ENCODE assay signal across 8 mouse cellular contexts in genomic region chr1:75316861-75317240, GRCm38 (mm10). TPM values are rescaled to one million over a fixed set of nuclear protein-coding genes. Genes with fewer than 3 reads are reported as not detected.
A peak's percentile ranks its signal among the peaks of the same experiment; 100 is the strongest.
DNase-seq lines count a peak whose midpoint lies in the region; ATAC-seq lines count a peak whose summit lies in the region.

No protein-coding gene starts in this region.

- peak; percentile 62 for ATAC-seq in intestine, embryonic 16.5 days

- intact Hi-C loops in left cerebral cortex, postnatal 36 days (cut with DNase I), result no loop called here

- H3K27ac ChIP-seq in intestine, embryonic 16.5 days (ENCODE audit: low read length), result peak overlapping the region; percentile 97

- no peaks in the 10 kb centered on the region for H3K36me3 ChIP-seq in intestine, embryonic 16.5 days (ENCODE audit: control insufficient read depth, insufficient read depth, low read length)

- peak; percentile 76 to 77 for DNase-seq in spleen, adult 18-20 months
- no peak for DNase-seq in spleen, adult 12 weeks (ENCODE audit: low spot score)
- DNase-seq in embryo, embryonic 9.5 days (ENCODE audit: extremely low spot score), result peak; percentile 88
- peak; percentile 67 to 84 for DNase-seq in gastrocnemius, postnatal 4 days (ENCODE audit: low spot score in 2 of 2)
- DNase-seq in left cerebral cortex, postnatal 36 days (ENCODE audit: low spot score in 2 of 2), result peak; percentile 65 to 74
- peak; percentile 80 for DNase-seq in mesoderm, embryonic 11.5 days (ENCODE audit: low read depth, low spot score)
- peak; percentile 72 for DNase-seq in right cerebral cortex, postnatal 4 days

- peak overlapping the region; percentile 79 for H3K4me3 ChIP-seq in intestine, embryonic 16.5 days (ENCODE audit: low read length)

- H3K27me3 ChIP-seq in intestine, embryonic 16.5 days (replicated peaks; ENCODE audit: control insufficient read depth, insufficient read depth, low read length), result no peaks in the 10 kb centered on the region

- H3K4me2 ChIP-seq in intestine, embryonic 16.5 days (ENCODE audit: low read depth, low read length), result peak overlapping the region; percentile 85

- under 1% methylated on average over 20 of the region's 20 CpGs for WGBS in intestine, embryonic 16.5 days

- peak overlapping the region; percentile 87 for H3K9ac ChIP-seq in intestine, embryonic 16.5 days (ENCODE audit: low read depth, low read length)

- peaks cover 11% of the 10 kb centered on the region for H3K4me1 ChIP-seq in intestine, embryonic 16.5 days (ENCODE audit: control insufficient read depth, insufficient read depth, low read length)

- no peaks in the 10 kb centered on the region for H3K9me3 ChIP-seq in intestine, embryonic 16.5 days (ENCODE audit: control insufficient read depth, low read length)

RNA-seq across cellular contexts. Expression of gene Dnpep, which starts 0.9 kb away (rescaled TPM):
- total RNA-seq in gastrocnemius, postnatal 4 days (2021), result 10 to 100 TPM; 65.0 to 70.5 TPM
- polyA plus RNA-seq in intestine, embryonic 16.5 days (2015; fragmentation: Nextera tagmentation; extraction: Ambion mirVana), result 159 and 160 TPM in 2 replicates
- 10 to 100 TPM; 51.9 to 55.9 TPM for total RNA-seq in left cerebral cortex, postnatal 36 days (2021)

RNA-seq across cellular contexts. Expression of gene Resp18, which starts 38.6 kb away (rescaled TPM):
- not detected for total RNA-seq in gastrocnemius, postnatal 4 days (2021)
- 9.2 and 9.9 TPM in 2 replicates for polyA plus RNA-seq in intestine, embryonic 16.5 days (2015; fragmentation: Nextera tagmentation; extraction: Ambion mirVana)
- 100 to 1,000 TPM; 122 to 146 TPM for total RNA-seq in left cerebral cortex, postnatal 36 days (2021)

RNA-seq across cellular contexts. Expression of gene Des, which starts 43.3 kb away (rescaled TPM):
- total RNA-seq in gastrocnemius, postnatal 4 days (2021), result 1,000 to 10,000 TPM; 1,760 to 1,859 TPM
- polyA plus RNA-seq in intestine, embryonic 16.5 days (2015; fragmentation: Nextera tagmentation; extraction: Ambion mirVana), result 149 and 159 TPM in 2 replicates
- total RNA-seq in left cerebral cortex, postnatal 36 days (2021), result 1 to 10 TPM in 1 of 2 experiments, under 1 TPM in 1; 0.84 to 1.5 TPM

RNA-seq across cellular contexts. Expression of gene Ptprn, which starts 52.5 kb away (rescaled TPM):
- total RNA-seq in gastrocnemius, postnatal 4 days (2021), result under 1 TPM; 0.07 to 0.23 TPM
- polyA plus RNA-seq in intestine, embryonic 16.5 days (2015; fragmentation: Nextera tagmentation; extraction: Ambion mirVana), result 2.9 and 3.0 TPM in 2 replicates
- 100 to 1,000 TPM; 468 to 499 TPM for total RNA-seq in left cerebral cortex, postnatal 36 days (2021)

RNA-seq across cellular contexts. Expression of gene Speg, which starts 58.2 kb away (rescaled TPM):
- total RNA-seq in gastrocnemius, postnatal 4 days (2021), result 100 to 1,000 TPM; 156 to 170 TPM
- polyA plus RNA-seq in intestine, embryonic 16.5 days (2015; fragmentation: Nextera tagmentation; extraction: Ambion mirVana), result 33.5 and 35.2 TPM in 2 replicates
- 100 to 1,000 TPM; 173 to 212 TPM for total RNA-seq in left cerebral cortex, postnatal 36 days (2021)

Comparison
In these comparisons a context has a peak if more than half of its experiments do, and no peak if none do; other contexts are left out.
1. RNA of gene Resp18, which starts 38.6 kb away (total RNA-seq): 122 to 146 TPM in left cerebral cortex, postnatal 36 days; not detected in gastrocnemius, postnatal 4 days; every median in the first group is over 100 times any median in the second.
2. RNA of gene Des, which starts 43.3 kb away (total RNA-seq): 1,760 to 1,859 TPM in gastrocnemius, postnatal 4 days; 0.84 to 1.5 TPM in left cerebral cortex, postnatal 36 days; every median in the first group is over 100 times any median in the second.